Mouse (Mus musculus) brain, embryonic 14.5 days (tissue): Measurements from ENCODE around the gene Sepsecs.

ENCODE experiments used
- CTCF ChIP-seq: fragments of 200-500 bp; IDR thresholded peaks from 2 replicates; pipeline ENCODE4 v1.5.1; 2012; ENCODE audit warnings: inconsistent platforms, mild to moderate bottlenecking, moderate library complexity, borderline replicate concordance; ENCODE audit not compliant: insufficient read depth, insufficient read length; ENCODE audit errors: extremely low read depth
- POLR2A ChIP-seq: fragments of 200-500 bp; IDR thresholded peaks from 2 replicates; pipeline ENCODE4 v1.6.1; 2012; ENCODE audit warnings: mild to moderate bottlenecking, inconsistent platforms, borderline replicate concordance; ENCODE audit not compliant: poor library complexity, insufficient read depth, insufficient read length, severe bottlenecking; ENCODE audit errors: extremely low read depth

- peak; percentile 24; the same call in 1 of the 2 replicates for TF ChIP-seq CTCF
- TF ChIP-seq POLR2A = no peak
Measured at GRCm38 (mm10) chr5:52655992-52656391, 13.5 kb downstream of the Sepsecs start.
